Mouse (Mus musculus) stomach, embryonic 15.5 days (tissue): ENCODE measurements around the gene Adam23. TPM values are rescaled to one million over a fixed set of nuclear protein-coding genes. Genes with fewer than 3 reads are reported as not detected.

ENCODE experiments used
- ATAC-seq: fragments of 200-750 bp; cut with Nextera tagmentation; 2 replicates; pipeline ENCODE4 v1.8.0; 2017; ENCODE audit warnings: low read depth, moderate number of reproducible peaks, moderate TSS enrichment; ENCODE audit not compliant: insufficient read depth, low FRiP score
- H3K27ac ChIP-seq: fragments of 300-500 bp; sonication (generic); 2 replicates; pipeline ENCODE4 v1.5.1; 2015; ENCODE audit warnings: mild to moderate bottlenecking, inconsistent platforms
- H3K27me3 ChIP-seq: fragments of 300-500 bp; sonication (generic); replicated peaks from 2 replicates; pipeline ENCODE4 v1.6.1; 2015; ENCODE audit warnings: inconsistent platforms
- H3K36me3 ChIP-seq: fragments of 300-500 bp; sonication (generic); 2 replicates; pipeline ENCODE4 v1.6.1; 2015; ENCODE audit warnings: inconsistent platforms
- H3K4me1 ChIP-seq: fragments of 300-500 bp; sonication (generic); 2 replicates; pipeline ENCODE4 v1.6.1; 2015; ENCODE audit warnings: inconsistent platforms
- H3K4me2 ChIP-seq: fragments of 300-500 bp; sonication (generic); 2 replicates; pipeline ENCODE4 v1.6.1; 2015; ENCODE audit warnings: mild to moderate bottlenecking, inconsistent platforms
- H3K4me3 ChIP-seq: fragments of 300-500 bp; sonication (generic); replicated peaks from 2 replicates; pipeline ENCODE4 v1.5.1; 2015; ENCODE audit warnings: inconsistent platforms
- H3K9ac ChIP-seq: fragments of 300-500 bp; sonication (generic); 2 replicates; pipeline ENCODE4 v1.6.1; 2015; ENCODE audit warnings: inconsistent platforms
- H3K9me3 ChIP-seq: fragments of 300-500 bp; sonication (generic); 2 replicates; pipeline ENCODE4 v1.6.1; 2016; ENCODE audit warnings: inconsistent platforms
- WGBS: fragments of 180-500 bp; shearing (Covaris S2); methylation state at CpG from one replicate; pipeline ENCODE4 v1.1.7; 2015; 5-methylcytosine and 5-hydroxymethylcytosine counted together
- polyA plus RNA-seq: library from polyadenylated mRNA; unstranded; fragments of >200 nt; fragmentation: Nextera tagmentation; extraction: Ambion mirVana; gene quantifications from 2 replicates; pipeline ENCODE4 v1.2.1, GENCODE M21; 2015

The Adam23 gene
- 2.6 and 3.2 TPM in 2 replicates for polyA plus RNA-seq

DNA sequence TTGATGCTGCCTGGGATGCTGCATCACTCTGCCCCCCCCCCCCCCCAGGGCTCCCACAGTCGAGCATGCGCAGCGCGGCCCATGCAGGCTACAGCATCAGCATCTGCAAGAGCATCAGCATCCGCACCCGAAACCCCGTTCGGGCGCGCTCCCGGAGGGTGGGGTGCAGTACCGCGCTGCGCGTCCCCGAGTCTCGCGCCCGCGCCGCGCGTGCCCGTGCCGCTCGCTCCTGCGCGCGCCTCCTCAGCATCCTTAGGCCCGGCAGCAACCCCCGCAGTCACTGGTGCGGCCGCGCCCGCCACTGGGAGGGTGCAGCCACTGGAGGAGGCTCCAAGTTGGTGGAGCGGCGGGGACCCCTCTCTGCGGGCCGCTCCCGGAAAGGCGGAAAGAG, at the start of gene Adam23:
Gene Adam23, plus strand, starts transcription at position 236 of the 391 bp plus-strand sequence.
- no peaks in the 10 kb centered on the region for H3K4me1 ChIP-seq
- H3K4me3 ChIP-seq = peak within 1 kb of the TSS; percentile 62
- peaks cover 16% of the 10 kb centered on the region for H3K27me3 ChIP-seq
- no peak within 1 kb of the TSS for H3K27ac ChIP-seq
- no peak within 1 kb of the TSS for H3K9ac ChIP-seq
- no peaks in the 10 kb centered on the region for H3K36me3 ChIP-seq
- H3K4me2 ChIP-seq = peak within 1 kb of the TSS; percentile 99
- no peaks in the 10 kb centered on the region for H3K9me3 ChIP-seq
- peak; percentile 31; the same call in 1 of the 2 replicates for ATAC-seq
- WGBS = 0% methylated on average over 28 of the region's 41 CpGs

DNA sequence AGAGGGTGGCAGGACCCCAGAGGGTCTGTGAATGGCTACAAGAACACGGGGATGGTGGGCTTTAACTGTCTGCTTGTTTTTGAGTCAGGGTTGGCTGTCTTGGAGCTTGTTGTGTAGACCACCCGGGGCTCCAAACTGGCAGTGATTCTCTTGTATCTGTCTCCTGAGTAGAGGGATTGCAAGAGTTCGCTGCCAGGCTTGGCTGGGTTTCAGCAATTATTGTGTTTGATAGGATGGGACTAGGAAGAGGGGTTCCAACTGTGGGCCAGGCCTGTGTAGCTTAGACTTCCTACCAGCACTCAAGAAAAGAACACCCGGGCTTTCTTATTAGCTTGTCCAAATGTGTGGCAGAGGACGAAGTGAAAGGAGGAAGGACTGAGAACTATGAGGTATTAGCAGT, 44.6 kb upstream of the Adam23 start:
- no peak overlapping the region for H3K9ac ChIP-seq
- H3K27ac ChIP-seq = no peak overlapping the region
- no peaks in the 10 kb centered on the region for H3K36me3 ChIP-seq
- H3K4me3 ChIP-seq = no peak overlapping the region
- H3K4me1 ChIP-seq = no peaks in the 10 kb centered on the region
- WGBS = 72% methylated on average over 5 of the region's 5 CpGs
- no peaks in the 10 kb centered on the region for H3K27me3 ChIP-seq
- H3K4me2 ChIP-seq = no peak overlapping the region
- no peak for ATAC-seq
- H3K9me3 ChIP-seq = no peaks in the 10 kb centered on the region

DNA sequence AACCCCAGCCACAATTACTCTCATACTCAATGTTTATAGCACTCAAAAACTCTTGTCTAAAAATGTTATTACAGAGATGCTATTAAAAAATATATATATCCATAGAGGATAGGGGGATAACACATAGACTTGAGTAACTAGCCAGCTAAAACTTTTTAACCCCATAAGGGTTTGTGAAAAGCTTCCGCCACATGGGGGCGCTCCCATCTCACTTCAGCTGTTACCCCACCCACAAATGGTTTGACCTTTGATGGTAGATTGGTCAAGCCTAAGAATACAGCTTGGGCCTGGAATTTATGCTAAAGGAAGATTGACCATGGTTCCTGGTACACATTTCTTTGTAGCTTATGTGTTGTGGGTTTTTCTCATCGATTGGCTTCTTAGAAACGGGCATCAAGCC, 42.1 kb upstream of the Adam23 start:
- Histone ChIP-seq H3K9me3 (no peaks in the 10 kb centered on the region), H3K27ac (no peak overlapping the region), H3K4me1 (no peaks in the 10 kb centered on the region), H3K9ac (no peak overlapping the region), H3K4me3 (no peak overlapping the region), H3K4me2 (no peak overlapping the region), H3K27me3 (no peaks in the 10 kb centered on the region), H3K36me3 (no peaks in the 10 kb centered on the region)
- WGBS = 44% methylated on average over 4 of the region's 4 CpGs
- no peak for ATAC-seq

DNA sequence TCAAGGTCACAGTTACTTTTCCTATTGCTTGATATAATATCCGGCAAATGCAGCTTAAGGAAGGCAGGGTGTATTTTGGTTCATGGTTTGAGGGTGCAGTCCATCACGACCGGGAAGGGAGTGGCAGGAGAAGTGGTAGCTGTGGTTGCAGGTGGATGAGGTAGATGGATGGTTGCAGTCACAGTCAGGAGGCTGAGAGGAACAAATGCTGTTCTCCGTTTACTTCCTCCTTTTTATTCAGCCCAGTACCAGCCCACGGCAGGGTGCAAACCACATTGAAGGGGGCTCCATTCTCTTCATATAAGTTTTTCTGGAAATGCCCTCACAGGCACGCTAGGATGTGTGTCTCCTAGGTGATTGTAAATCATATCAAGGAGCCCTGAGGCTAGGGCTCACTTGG, 37.3 kb upstream of the Adam23 start:
- WGBS = 80% methylated on average over 6 of the region's 6 CpGs
- Histone ChIP-seq H3K4me1 (no peaks in the 10 kb centered on the region), H3K27me3 (no peaks in the 10 kb centered on the region), H3K9ac (no peak overlapping the region), H3K4me2 (no peak overlapping the region), H3K4me3 (no peak overlapping the region), H3K9me3 (no peaks in the 10 kb centered on the region), H3K36me3 (no peaks in the 10 kb centered on the region), H3K27ac (no peak overlapping the region)
- no peak for ATAC-seq

DNA sequence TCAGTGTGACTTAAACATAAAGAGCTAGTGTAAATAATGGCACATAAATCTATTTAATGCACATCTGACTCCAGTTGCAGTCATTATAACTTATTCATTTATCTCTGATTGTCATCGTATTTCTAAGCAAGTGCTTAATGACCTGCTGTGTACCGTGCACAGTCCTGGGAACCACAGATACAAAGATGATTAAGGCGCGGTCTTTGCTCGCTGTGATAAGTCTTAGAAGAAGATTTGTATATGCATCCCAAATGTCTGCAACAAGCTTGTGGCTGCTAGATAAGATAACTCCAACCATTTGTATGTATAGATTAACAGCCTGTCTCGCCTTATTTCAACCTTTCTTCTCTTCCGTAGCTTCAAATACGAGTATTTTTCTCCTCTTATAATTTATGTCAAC, 27.2 kb upstream of the Adam23 start:
- Histone ChIP-seq H3K9me3 (no peaks in the 10 kb centered on the region), H3K27ac (no peak overlapping the region), H3K36me3 (no peaks in the 10 kb centered on the region), H3K4me3 (no peak overlapping the region), H3K9ac (no peak overlapping the region), H3K4me1 (no peaks in the 10 kb centered on the region), H3K27me3 (no peaks in the 10 kb centered on the region), H3K4me2 (no peak overlapping the region)
- WGBS = 40% methylated on average over 8 of the region's 8 CpGs
- ATAC-seq = no peak

DNA sequence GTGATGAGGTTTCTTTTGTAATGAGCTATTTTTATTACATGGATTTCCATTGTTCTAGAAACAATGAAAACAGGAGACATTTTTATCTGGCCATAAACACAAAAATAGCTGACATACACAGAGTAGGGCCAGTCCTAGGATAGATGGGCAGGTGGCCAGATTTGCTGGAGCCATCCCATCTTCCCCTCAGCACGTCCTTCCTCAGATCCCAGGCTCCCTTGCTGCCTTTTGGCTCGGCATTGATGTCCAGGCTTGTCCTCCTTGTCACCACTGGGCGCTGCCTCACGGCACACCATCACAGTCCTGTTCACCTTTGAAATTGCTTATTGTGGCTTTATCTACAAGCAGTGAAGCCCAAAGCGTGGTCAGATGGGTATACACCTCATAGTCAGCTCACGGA, 15.0 kb upstream of the Adam23 start:
- no peak overlapping the region for H3K27ac ChIP-seq
- no peaks in the 10 kb centered on the region for H3K27me3 ChIP-seq
- no peak for ATAC-seq
- no peak overlapping the region for H3K4me2 ChIP-seq
- H3K4me1 ChIP-seq = no peaks in the 10 kb centered on the region
- no peaks in the 10 kb centered on the region for H3K9me3 ChIP-seq
- 77% methylated on average over 6 of the region's 6 CpGs for WGBS
- no peak overlapping the region for H3K9ac ChIP-seq
- no peaks in the 10 kb centered on the region for H3K36me3 ChIP-seq
- H3K4me3 ChIP-seq = no peak overlapping the region

DNA sequence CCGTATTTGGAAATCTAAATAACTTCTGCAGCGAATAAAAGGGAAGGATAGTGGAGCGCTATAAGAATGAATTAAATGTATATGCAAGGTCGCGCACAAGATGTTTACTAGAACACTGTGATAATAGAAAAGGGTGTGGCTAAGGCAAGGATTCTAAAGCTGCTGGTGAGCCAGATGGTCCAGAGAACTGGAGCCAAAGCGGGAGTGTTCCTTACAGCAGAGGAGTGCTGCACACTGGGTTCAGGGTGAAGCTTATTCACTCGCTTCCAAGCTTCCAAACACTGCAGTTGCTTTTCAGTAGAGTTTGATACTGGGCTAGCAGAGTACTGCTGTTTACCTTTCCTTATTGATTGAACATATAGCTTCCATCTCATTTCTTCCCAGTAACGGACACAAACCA, 14.5 kb upstream of the Adam23 start:
- 78% methylated on average over 8 of the region's 8 CpGs for WGBS
- Histone ChIP-seq H3K27ac (no peak overlapping the region), H3K9ac (no peak overlapping the region), H3K9me3 (no peaks in the 10 kb centered on the region), H3K4me2 (no peak overlapping the region), H3K4me3 (no peak overlapping the region), H3K36me3 (no peaks in the 10 kb centered on the region), H3K4me1 (no peaks in the 10 kb centered on the region), H3K27me3 (no peaks in the 10 kb centered on the region)
- no peak for ATAC-seq

DNA sequence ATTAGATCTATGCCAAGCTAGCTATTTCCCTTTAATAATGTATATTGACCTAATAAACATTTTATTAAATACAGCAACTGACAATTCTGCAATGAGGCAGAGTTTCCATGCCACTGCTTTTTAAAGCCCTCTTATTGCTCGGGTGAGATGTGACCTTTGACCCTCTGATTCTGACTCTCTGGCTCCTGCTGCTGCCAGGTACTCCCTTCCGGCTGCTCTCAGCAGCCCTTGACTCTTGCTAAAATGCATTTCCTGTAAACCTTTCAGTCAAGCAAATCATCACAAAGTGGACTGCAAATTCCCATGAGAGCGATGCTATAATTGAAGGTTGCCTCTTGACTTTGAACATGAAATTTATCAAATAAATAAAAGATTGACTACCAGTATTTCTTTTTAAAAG, 13.8 kb upstream of the Adam23 start:
- Histone ChIP-seq H3K27ac (no peak overlapping the region), H3K9me3 (no peaks in the 10 kb centered on the region), H3K9ac (no peak overlapping the region), H3K4me3 (no peak overlapping the region), H3K4me2 (no peak overlapping the region), H3K27me3 (no peaks in the 10 kb centered on the region), H3K36me3 (no peaks in the 10 kb centered on the region), H3K4me1 (no peaks in the 10 kb centered on the region)
- no peak for ATAC-seq
- 48% methylated on average over 3 of the region's 3 CpGs for WGBS

DNA sequence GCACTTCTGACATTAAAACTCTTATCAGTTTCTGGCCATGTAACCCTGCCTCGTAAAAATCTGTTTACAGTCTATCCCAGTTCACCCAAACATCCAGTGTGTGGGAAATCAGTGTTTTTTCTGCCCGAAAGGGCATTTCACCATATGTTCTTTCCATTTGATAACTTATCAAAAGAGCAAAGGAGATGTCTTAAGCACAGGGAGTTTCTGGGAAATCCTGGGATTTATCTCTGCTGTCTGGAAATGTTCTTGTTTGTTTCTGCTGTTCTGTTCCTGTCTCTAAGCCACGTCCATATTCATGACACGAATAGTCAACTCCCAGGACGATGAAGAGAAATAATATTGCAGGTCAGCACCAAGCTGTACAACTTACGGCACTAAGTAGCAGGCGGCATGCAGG, 11.6 kb upstream of the Adam23 start:
- Histone ChIP-seq H3K4me2 (no peak overlapping the region), H3K4me3 (no peak overlapping the region), H3K4me1 (no peaks in the 10 kb centered on the region), H3K36me3 (no peaks in the 10 kb centered on the region), H3K9me3 (no peaks in the 10 kb centered on the region), H3K27me3 (no peaks in the 10 kb centered on the region), H3K9ac (no peak overlapping the region), H3K27ac (no peak overlapping the region)
- ATAC-seq = no peak
- WGBS = 51% methylated on average over 7 of the region's 7 CpGs

DNA sequence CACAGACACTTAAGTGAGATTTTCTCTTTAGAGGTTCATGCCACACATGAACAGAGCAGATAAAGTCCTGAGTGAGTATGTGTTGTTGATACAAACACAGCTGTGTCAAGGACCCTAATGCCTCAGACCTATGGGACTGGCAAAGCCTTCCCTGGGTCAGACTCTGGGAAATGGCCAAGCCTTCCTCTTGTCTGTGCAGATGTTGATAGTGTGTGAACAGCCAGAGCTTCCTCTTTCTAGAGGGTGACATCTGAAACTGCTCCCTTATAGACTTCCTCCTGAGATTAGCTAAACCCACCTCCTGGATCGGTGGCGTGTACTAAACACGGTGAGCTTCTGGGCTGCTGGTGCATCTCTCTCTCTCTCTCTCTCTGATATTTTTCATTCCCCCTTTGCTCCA, 8.2 kb upstream of the Adam23 start:
- no peak overlapping the region for H3K4me3 ChIP-seq
- ATAC-seq = no peak
- WGBS = 13% methylated on average over 3 of the region's 3 CpGs
- H3K9ac ChIP-seq = no peak overlapping the region
- no peaks in the 10 kb centered on the region for H3K9me3 ChIP-seq
- no peaks in the 10 kb centered on the region for H3K27me3 ChIP-seq
- no peak overlapping the region for H3K27ac ChIP-seq
- no peak overlapping the region for H3K4me2 ChIP-seq
- no peaks in the 10 kb centered on the region for H3K4me1 ChIP-seq
- H3K36me3 ChIP-seq = no peaks in the 10 kb centered on the region

DNA sequence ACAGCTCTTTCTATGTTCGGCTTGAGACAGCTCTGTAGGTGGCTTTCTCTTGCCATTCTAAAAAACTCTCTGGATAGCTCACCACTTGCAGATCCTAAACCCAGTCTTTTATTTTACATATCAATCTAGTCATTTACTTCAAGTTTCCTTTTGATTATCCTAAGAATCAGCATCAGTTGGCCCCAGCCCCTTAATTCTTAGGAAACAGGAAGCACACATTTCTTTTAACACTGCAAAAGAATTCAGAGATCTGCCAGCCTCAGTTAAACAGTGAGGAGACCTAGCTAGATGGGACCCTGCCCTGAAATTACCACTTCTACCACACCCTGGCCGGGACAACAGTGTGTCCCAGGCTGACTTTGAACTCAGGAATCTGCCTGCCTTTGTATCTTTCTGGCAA, 3.5 kb upstream of the Adam23 start:
- H3K36me3 ChIP-seq = no peaks in the 10 kb centered on the region
- no peak overlapping the region for H3K4me2 ChIP-seq
- no peak overlapping the region for H3K4me3 ChIP-seq
- H3K9ac ChIP-seq = no peak overlapping the region
- H3K4me1 ChIP-seq = no peaks in the 10 kb centered on the region
- peaks cover 13% of the 10 kb centered on the region for H3K27me3 ChIP-seq
- H3K9me3 ChIP-seq = no peaks in the 10 kb centered on the region
- no peak overlapping the region for H3K27ac ChIP-seq
- 58% methylated on average over 2 of the region's 2 CpGs for WGBS
- no peak for ATAC-seq

DNA sequence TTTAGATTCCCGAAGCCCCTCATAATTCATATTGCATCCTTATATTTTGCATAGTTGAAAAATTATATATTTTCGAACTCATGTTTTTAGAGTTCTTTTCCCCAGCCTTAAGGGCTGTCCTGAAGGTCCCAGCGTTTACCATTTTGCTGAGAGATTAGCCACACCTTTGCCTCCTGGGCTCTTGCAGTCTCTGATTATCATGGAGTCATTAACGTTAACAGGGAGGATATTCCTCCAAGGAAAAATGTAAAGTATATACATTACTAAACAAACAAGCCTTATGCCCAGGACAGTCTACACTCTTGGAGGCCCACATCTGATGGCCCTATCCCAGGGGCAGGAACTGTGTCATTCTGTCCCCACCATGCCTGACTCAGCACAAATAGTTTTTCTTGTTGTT, 3.1 kb upstream of the Adam23 start:
- H3K4me2 ChIP-seq = no peak overlapping the region
- WGBS = 64% methylated on average over 4 of the region's 4 CpGs
- peaks cover 13% of the 10 kb centered on the region for H3K27me3 ChIP-seq
- no peak overlapping the region for H3K4me3 ChIP-seq
- H3K27ac ChIP-seq = no peak overlapping the region
- no peaks in the 10 kb centered on the region for H3K36me3 ChIP-seq
- no peak for ATAC-seq
- no peak overlapping the region for H3K9ac ChIP-seq
- H3K4me1 ChIP-seq = no peaks in the 10 kb centered on the region
- H3K9me3 ChIP-seq = no peaks in the 10 kb centered on the region

DNA sequence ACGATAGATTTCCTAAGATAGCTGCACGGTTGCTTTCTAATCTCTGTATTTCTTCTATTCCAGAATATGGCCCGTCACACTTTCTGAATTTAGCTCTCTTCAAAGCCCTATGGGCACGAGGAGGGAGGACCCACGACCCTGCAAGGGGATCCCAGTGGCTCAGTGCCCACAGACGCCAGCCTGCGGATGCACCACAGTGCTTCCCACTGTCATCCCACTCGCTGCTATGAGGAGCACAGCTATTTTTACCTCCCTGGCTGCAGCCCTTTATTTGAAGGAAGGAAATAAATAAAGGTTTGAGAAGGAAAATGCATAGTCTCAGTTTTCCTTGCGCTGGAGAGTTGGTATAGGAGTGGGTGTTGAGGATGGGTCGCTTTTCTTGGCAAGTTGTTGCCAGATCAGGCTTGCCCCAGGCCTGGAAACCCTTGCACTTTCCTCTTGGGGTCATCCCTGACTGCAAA, 512 bp upstream of the Adam23 start:
- Histone ChIP-seq H3K36me3 (no peaks in the 10 kb centered on the region), H3K27ac (no peak overlapping the region), H3K4me3 (peak overlapping the region; percentile 62), H3K4me1 (no peaks in the 10 kb centered on the region), H3K9ac (no peak overlapping the region), H3K4me2 (peak overlapping the region; percentile 99), H3K9me3 (no peaks in the 10 kb centered on the region), H3K27me3 (peaks cover 16% of the 10 kb centered on the region)
- WGBS = 65% methylated on average over 10 of the region's 10 CpGs
- no peak for ATAC-seq
